Mouse (Mus musculus): ENCODE measurements around the gene Ybx2. TPM values are rescaled to one million over a fixed set of nuclear protein-coding genes. Genes with fewer than 3 reads are reported as not detected.

The Ybx2 gene
- polyA plus RNA-seq, 1 experiment from 2014 or later, result 14.0 TPM

DNA sequence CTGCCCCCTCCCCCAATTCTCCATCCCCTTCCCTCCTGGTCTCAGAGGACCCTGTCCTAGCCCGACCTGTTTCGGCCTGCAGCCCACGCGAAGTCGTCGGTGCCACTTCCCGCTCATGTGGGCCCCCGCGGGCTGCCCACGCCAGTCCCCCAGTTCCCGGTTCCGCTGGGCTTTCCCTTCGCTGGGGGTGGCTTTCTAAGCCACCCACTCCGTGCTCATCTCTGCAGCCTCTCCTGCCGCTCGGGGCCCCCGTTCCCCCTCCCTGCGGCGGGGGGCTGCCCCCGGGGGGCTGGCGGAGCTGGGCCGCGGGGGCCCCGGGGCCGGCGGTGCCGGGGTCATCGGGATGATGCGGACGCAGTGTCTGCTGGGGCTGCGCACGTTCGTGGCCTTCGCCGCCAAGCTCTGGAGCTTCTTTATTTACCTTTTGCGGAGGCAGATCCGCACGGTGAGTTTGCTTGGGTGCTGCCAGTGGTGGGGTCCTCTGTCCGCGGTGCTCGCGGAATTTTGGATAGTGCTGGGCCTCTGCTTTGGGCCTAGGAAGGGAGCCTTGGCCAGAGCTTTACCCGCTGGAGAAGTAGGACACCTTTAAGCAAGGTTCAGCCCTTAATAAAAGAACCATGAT lies 45.7 kb downstream of the Ybx2 start, which contains the start of gene Ctdnep1:
TSS of gene Ctdnep1 (plus strand) at position 16 of the 622 bp plus-strand sequence.
- Histone ChIP-seq H3K9me3 (no peaks in the 10 kb centered on the region), H3K9ac (replicated peaks) (peak within 1 kb of the TSS; percentile 98), H3K27ac (peak within 1 kb of the TSS; percentile 98), H3K4me2 (peak within 1 kb of the TSS; percentile 93), H3K4me3 (replicated peaks) (peak within 1 kb of the TSS; percentile 90), H3K4me1 (replicated peaks) (peaks cover 28% of the 10 kb centered on the region), H3K36me3 (peaks cover 58% of the 10 kb centered on the region), H3K27me3 (no peaks in the 10 kb centered on the region)
- peak; percentile 28 for ATAC-seq (ENCODE audit: insufficient number of reproducible peaks, insufficient read depth, low FRiP score, low TSS enrichment, low read depth)
- WGBS, result 1% methylated on average over 42 of the region's 43 CpGs

DNA sequence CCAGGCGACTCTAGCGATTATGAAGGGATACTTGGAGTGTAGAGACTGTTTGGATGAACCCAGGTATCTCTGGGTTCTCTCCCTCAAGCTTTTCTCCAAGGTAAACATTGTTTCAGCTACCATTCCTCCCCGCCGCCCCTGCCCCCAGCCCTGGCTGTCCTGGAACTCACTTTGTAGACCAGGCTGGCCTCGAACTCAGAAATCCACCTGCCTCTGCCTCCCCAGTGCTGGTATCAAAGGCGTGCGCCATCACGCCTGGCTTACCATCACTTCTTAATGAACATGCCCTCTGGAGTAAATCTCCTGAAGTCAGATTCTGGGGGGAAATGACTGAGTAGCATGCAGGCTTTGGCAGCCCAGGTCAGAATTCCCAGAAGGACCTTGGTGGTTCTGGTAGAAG lies 46.6 kb downstream of the Ybx2 start, which contains the start of gene Elp5:
TSS of gene Elp5 (minus strand) at position 293 of the 400 bp plus-strand sequence.
- H3K4me3 ChIP-seq (replicated peaks), result peak within 1 kb of the TSS; percentile 90
- ATAC-seq (ENCODE audit: insufficient number of reproducible peaks, insufficient read depth, low FRiP score, low TSS enrichment, low read depth), result no peak
- H3K9ac ChIP-seq (replicated peaks), result peak within 1 kb of the TSS; percentile 98
- peaks cover 28% of the 10 kb centered on the region for H3K4me1 ChIP-seq (replicated peaks)
- 63% methylated on average over 8 of the region's 8 CpGs for WGBS
- H3K36me3 ChIP-seq, result peaks cover 58% of the 10 kb centered on the region
- H3K4me2 ChIP-seq, result peak within 1 kb of the TSS; percentile 93
- H3K27me3 ChIP-seq, result no peaks in the 10 kb centered on the region
- H3K27ac ChIP-seq, result peak within 1 kb of the TSS; percentile 98
- no peaks in the 10 kb centered on the region for H3K9me3 ChIP-seq

DNA sequence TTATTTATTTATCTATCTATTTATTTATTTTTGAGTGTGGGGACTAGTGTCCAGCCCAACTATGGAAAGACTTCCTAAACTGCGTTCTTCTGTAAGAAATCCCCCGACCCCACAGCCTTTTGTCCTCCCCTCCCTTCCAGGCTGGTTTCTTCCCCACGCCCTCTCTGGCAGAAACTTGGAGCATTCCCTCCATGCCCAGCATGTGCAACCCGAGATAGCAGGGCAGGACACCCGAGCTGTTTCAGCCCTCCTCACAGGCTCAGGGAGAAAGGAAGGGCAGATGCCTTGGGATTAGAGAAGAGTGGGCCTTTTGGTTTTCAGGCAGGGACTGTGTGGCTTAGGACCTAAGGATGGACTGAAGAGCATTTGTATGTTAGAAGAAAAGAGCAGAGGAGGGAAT lies 47.3 kb downstream of the Ybx2 start:
- Histone ChIP-seq H3K4me2 (peak overlapping the region; percentile 93), H3K9me3 (no peaks in the 10 kb centered on the region), H3K9ac (replicated peaks) (peak overlapping the region; percentile 98), H3K4me1 (replicated peaks) (peaks cover 28% of the 10 kb centered on the region), H3K36me3 (peaks cover 59% of the 10 kb centered on the region), H3K27ac (peak overlapping the region; percentile 50; the same call in 1 of the 2 replicates), H3K27me3 (no peaks in the 10 kb centered on the region), H3K4me3 (replicated peaks) (peak overlapping the region; percentile 90)
- no peak for ATAC-seq (ENCODE audit: insufficient number of reproducible peaks, insufficient read depth, low FRiP score, low TSS enrichment, low read depth)
- 30% methylated on average over 5 of the region's 5 CpGs for WGBS

DNA sequence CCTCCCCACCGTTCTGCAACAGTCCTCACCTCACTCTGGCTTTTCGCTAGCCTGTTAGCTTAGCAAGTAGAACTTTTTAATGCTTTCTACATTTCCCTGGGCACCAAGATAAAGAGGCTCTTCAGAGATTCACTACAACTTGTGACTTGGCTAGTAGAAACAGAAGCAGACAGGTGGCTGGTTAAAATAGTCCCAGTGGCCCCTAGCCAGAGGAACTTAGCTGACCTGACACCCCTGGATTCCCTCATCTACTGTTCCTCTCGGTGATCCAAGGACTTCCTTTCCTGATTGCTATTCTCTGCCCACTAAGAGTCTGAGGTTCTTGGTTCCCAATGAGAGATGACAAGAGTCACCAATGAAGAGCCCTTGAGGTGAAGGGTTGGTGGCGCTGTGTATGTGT lies 47.8 kb downstream of the Ybx2 start:
- H3K4me3 ChIP-seq (replicated peaks), result peak overlapping the region; percentile 90
- no peak overlapping the region for H3K27ac ChIP-seq
- H3K4me1 ChIP-seq (replicated peaks), result peaks cover 28% of the 10 kb centered on the region
- H3K9ac ChIP-seq (replicated peaks), result peak overlapping the region; percentile 98
- no peak for ATAC-seq (ENCODE audit: insufficient number of reproducible peaks, insufficient read depth, low FRiP score, low TSS enrichment, low read depth)
- 86% methylated on average over 4 of the region's 4 CpGs for WGBS
- peak overlapping the region; percentile 93 for H3K4me2 ChIP-seq
- H3K9me3 ChIP-seq, result no peaks in the 10 kb centered on the region
- H3K27me3 ChIP-seq, result no peaks in the 10 kb centered on the region
- H3K36me3 ChIP-seq, result peaks cover 62% of the 10 kb centered on the region

DNA sequence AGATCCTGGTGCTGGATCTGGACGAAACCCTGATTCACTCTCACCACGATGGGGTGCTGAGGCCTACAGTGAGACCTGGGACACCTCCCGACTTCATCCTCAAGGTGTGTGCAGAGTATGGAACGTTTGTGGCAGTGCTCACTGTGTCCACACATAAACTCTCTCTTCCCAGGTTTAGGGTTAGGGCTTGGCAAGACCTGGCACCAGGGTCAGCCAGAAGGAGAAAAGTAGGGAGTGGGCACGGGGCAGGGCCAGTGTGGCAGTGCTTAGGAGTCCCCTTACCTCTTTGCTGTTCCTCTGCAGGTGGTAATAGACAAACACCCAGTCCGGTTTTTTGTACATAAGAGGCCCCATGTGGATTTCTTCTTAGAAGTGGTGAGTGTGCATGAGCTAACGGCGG lies 48.8 kb downstream of the Ybx2 start:
- no peak for ATAC-seq (ENCODE audit: insufficient number of reproducible peaks, insufficient read depth, low FRiP score, low TSS enrichment, low read depth)
- H3K36me3 ChIP-seq, result peaks cover 67% of the 10 kb centered on the region
- 90% methylated on average over 8 of the region's 8 CpGs for WGBS
- no peak overlapping the region for H3K4me3 ChIP-seq (replicated peaks)
- no peaks in the 10 kb centered on the region for H3K27me3 ChIP-seq
- H3K9ac ChIP-seq (replicated peaks), result no peak overlapping the region
- H3K4me2 ChIP-seq, result no peak overlapping the region
- H3K27ac ChIP-seq, result no peak overlapping the region
- peaks cover 22% of the 10 kb centered on the region for H3K4me1 ChIP-seq (replicated peaks)
- H3K9me3 ChIP-seq, result no peaks in the 10 kb centered on the region

DNA sequence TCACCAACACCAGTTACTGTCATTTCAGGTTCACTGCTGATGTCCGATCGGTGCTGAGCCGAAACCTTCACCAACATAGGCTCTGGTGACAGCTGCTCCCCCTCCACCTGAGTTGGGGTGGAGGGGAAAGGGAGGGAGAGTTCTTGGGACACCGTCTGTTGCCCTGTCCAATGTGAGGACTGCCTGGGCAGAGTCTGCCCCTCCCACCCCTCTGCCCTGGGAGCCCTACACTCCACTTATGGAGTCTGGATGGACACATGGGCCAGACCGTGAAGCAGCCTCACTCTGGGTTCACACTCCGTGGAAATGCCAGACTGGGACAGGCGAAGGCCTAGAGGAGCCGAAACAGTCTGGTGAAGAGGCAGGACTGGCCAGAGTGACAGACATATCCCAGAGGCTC lies 54.4 kb downstream of the Ybx2 start:
- Histone ChIP-seq H3K36me3 (peaks cover 76% of the 10 kb centered on the region), H3K4me3 (replicated peaks) (no peak overlapping the region), H3K9me3 (no peaks in the 10 kb centered on the region), H3K4me2 (no peak overlapping the region), H3K27ac (peak overlapping the region; percentile 92), H3K9ac (replicated peaks) (no peak overlapping the region), H3K27me3 (no peaks in the 10 kb centered on the region), H3K4me1 (replicated peaks) (peaks cover 15% of the 10 kb centered on the region)
- ATAC-seq (ENCODE audit: insufficient number of reproducible peaks, insufficient read depth, low FRiP score, low TSS enrichment, low read depth), result peak; percentile 50; the same call in 1 of the 2 replicates
- 93% methylated on average over 8 of the region's 8 CpGs for WGBS

Small RNA genes within 50 kb of the gene (microRNA-seq; reads per million reads assigned to microRNA genes)
- gene Gm44349, result not detected

Other genes starting within 250 kb of the Ybx2 start
- gene Tnfsf12, start 239.9 kb upstream of the Ybx2 start, polyA plus RNA-seq (2016; fragmentation: Nextera tagmentation; extraction: Ambion mirVana), result 2.2 and 3.7 TPM in 2 replicates
- 1.7 TPM in 2 replicates for gene Tnfsfm13, start 239.7 kb upstream of the Ybx2 start, polyA plus RNA-seq (2016; fragmentation: Nextera tagmentation; extraction: Ambion mirVana)
- 27.2 and 38.1 TPM in 2 replicates for gene Polr2a, start 177.2 kb upstream of the Ybx2 start, polyA plus RNA-seq (2016; fragmentation: Nextera tagmentation; extraction: Ambion mirVana)
- gene Slc35g3, start 173.8 kb upstream of the Ybx2 start, polyA plus RNA-seq (2016; fragmentation: Nextera tagmentation; extraction: Ambion mirVana), result 0.13 and 0.18 TPM in 2 replicates
- gene Zbtb4, start 169.9 kb upstream of the Ybx2 start, polyA plus RNA-seq (2016; fragmentation: Nextera tagmentation; extraction: Ambion mirVana), result 1.9 and 2.4 TPM in 2 replicates
- 15.4 and 17.1 TPM in 2 replicates for gene Chrnb1, start 139.9 kb upstream of the Ybx2 start, polyA plus RNA-seq (2016; fragmentation: Nextera tagmentation; extraction: Ambion mirVana)
- 1.2 and 1.5 TPM in 2 replicates for gene Fgf11, start 133.9 kb upstream of the Ybx2 start, polyA plus RNA-seq (2016; fragmentation: Nextera tagmentation; extraction: Ambion mirVana)
- 1.6 and 1.8 TPM in 2 replicates for gene Tmem102, start 130.2 kb upstream of the Ybx2 start, polyA plus RNA-seq (2016; fragmentation: Nextera tagmentation; extraction: Ambion mirVana)
- not detected in 2 replicates for gene Gm39566, start 120.5 kb upstream of the Ybx2 start, polyA plus RNA-seq (2016; fragmentation: Nextera tagmentation; extraction: Ambion mirVana)
- not detected in 2 replicates for gene Spem2, start 117.3 kb upstream of the Ybx2 start, polyA plus RNA-seq (2016; fragmentation: Nextera tagmentation; extraction: Ambion mirVana)
- gene Spem1, start 113.6 kb upstream of the Ybx2 start, polyA plus RNA-seq (2016; fragmentation: Nextera tagmentation; extraction: Ambion mirVana), result 0.20 TPM in 1 of 2 replicates, not detected in the other
- gene Nlgn2, start 98.0 kb upstream of the Ybx2 start, polyA plus RNA-seq (2016; fragmentation: Nextera tagmentation; extraction: Ambion mirVana), result 8.4 and 9.1 TPM in 2 replicates
- gene Tmem256, start 97.3 kb upstream of the Ybx2 start, polyA plus RNA-seq (2016; fragmentation: Nextera tagmentation; extraction: Ambion mirVana), result 346 and 353 TPM in 2 replicates
- gene Plscr3, start 89.4 kb upstream of the Ybx2 start, polyA plus RNA-seq (2016; fragmentation: Nextera tagmentation; extraction: Ambion mirVana), result 111 and 120 TPM in 2 replicates
- 1.6 and 2.3 TPM in 2 replicates for gene Tnk1, start 77.1 kb upstream of the Ybx2 start, polyA plus RNA-seq (2016; fragmentation: Nextera tagmentation; extraction: Ambion mirVana)
- not detected in 2 replicates for gene Tmem95, start 57.8 kb upstream of the Ybx2 start, polyA plus RNA-seq (2016; fragmentation: Nextera tagmentation; extraction: Ambion mirVana)
- gene Kctd11, start 54.4 kb upstream of the Ybx2 start, polyA plus RNA-seq (2016; fragmentation: Nextera tagmentation; extraction: Ambion mirVana), result 3.7 and 4.4 TPM in 2 replicates
- gene Acap1, start 40.3 kb upstream of the Ybx2 start, polyA plus RNA-seq (2016; fragmentation: Nextera tagmentation; extraction: Ambion mirVana), result 0.90 and 1.5 TPM in 2 replicates
- gene 2810408A11Rik, start 34.8 kb upstream of the Ybx2 start, polyA plus RNA-seq (2016; fragmentation: Nextera tagmentation; extraction: Ambion mirVana), result 30.4 and 32.8 TPM in 2 replicates
- 10.9 and 12.7 TPM in 2 replicates for gene Neurl4, start 34.7 kb upstream of the Ybx2 start, polyA plus RNA-seq (2016; fragmentation: Nextera tagmentation; extraction: Ambion mirVana)
- gene Gps2, start 21.9 kb upstream of the Ybx2 start, polyA plus RNA-seq (2016; fragmentation: Nextera tagmentation; extraction: Ambion mirVana), result 92.0 and 93.5 TPM in 2 replicates
- 1,762 and 1,851 TPM in 2 replicates for gene Eif5a, start 13.8 kb upstream of the Ybx2 start, polyA plus RNA-seq (2016; fragmentation: Nextera tagmentation; extraction: Ambion mirVana)
- gene Slc2a4, start 12.4 kb downstream of the Ybx2 start, polyA plus RNA-seq (2016; fragmentation: Nextera tagmentation; extraction: Ambion mirVana), result 34.1 and 35.7 TPM in 2 replicates
- gene Cldn7, start 29.0 kb downstream of the Ybx2 start, polyA plus RNA-seq (2016; fragmentation: Nextera tagmentation; extraction: Ambion mirVana), result 15.7 and 18.1 TPM in 2 replicates
- gene Ctdnep1, start 45.4 kb downstream of the Ybx2 start, polyA plus RNA-seq (2016; fragmentation: Nextera tagmentation; extraction: Ambion mirVana), result 24.5 and 27.8 TPM in 2 replicates
- 124 and 126 TPM in 2 replicates for gene Elp5, start 46.7 kb downstream of the Ybx2 start, polyA plus RNA-seq (2016; fragmentation: Nextera tagmentation; extraction: Ambion mirVana)
- gene Gabarap, start 55.3 kb downstream of the Ybx2 start, polyA plus RNA-seq (2016; fragmentation: Nextera tagmentation; extraction: Ambion mirVana), result 398 and 426 TPM in 2 replicates
- 102 and 108 TPM in 2 replicates for gene Phf23, start 60.0 kb downstream of the Ybx2 start, polyA plus RNA-seq (2016; fragmentation: Nextera tagmentation; extraction: Ambion mirVana)
- 69.4 and 69.5 TPM in 2 replicates for gene Dvl2, start 64.8 kb downstream of the Ybx2 start, polyA plus RNA-seq (2016; fragmentation: Nextera tagmentation; extraction: Ambion mirVana)
- gene Acadvl, start 79.6 kb downstream of the Ybx2 start, polyA plus RNA-seq (2016; fragmentation: Nextera tagmentation; extraction: Ambion mirVana), result 65.9 and 67.1 TPM in 2 replicates
- 10.6 and 13.6 TPM in 2 replicates for gene Dlg4, start 81.1 kb downstream of the Ybx2 start, polyA plus RNA-seq (2016; fragmentation: Nextera tagmentation; extraction: Ambion mirVana)
- gene Asgr1, start 118.3 kb downstream of the Ybx2 start, polyA plus RNA-seq (2016; fragmentation: Nextera tagmentation; extraction: Ambion mirVana), result 1.5 and 2.3 TPM in 2 replicates
- 0.22 TPM in 1 of 2 replicates, not detected in the other for gene Asgr2, start 156.8 kb downstream of the Ybx2 start, polyA plus RNA-seq (2016; fragmentation: Nextera tagmentation; extraction: Ambion mirVana)
- gene Mgl2, start 194.5 kb downstream of the Ybx2 start, polyA plus RNA-seq (2016; fragmentation: Nextera tagmentation; extraction: Ambion mirVana), result not detected in 2 replicates
- 0.28 TPM in 1 of 2 replicates, not detected in the other for gene Clec10a, start 220.4 kb downstream of the Ybx2 start, polyA plus RNA-seq (2016; fragmentation: Nextera tagmentation; extraction: Ambion mirVana)

Measured in limb, embryonic 12.5 days (tissue).